Mouse (Mus musculus) cerebellum, postnatal 36 days (tissue): ENCODE measurements at regions not wholly inside any gene's neighbourhood (a gene's known extent, or its start where the extent isn't known, plus 50 kb on each side); places are given as distances from the start of the nearest gene placed in this dataset.

Experiments used
- DNase-seq, 2 experiments: peaks; one replicate each; pipeline ENCODE4 v3.0.0; 2021 to 2022; ENCODE audit warnings: mixed read lengths in 2 of 2

GRCm38 (mm10) chr4:95188107-95188506 is 136.1 kb upstream of the Jun start:
- no peak for DNase-seq

- DNase-seq, result no peak
These were observed 139.8 kb upstream of the Jun start for GRCm38 (mm10) chr4:95191654-95192406.

DNA sequence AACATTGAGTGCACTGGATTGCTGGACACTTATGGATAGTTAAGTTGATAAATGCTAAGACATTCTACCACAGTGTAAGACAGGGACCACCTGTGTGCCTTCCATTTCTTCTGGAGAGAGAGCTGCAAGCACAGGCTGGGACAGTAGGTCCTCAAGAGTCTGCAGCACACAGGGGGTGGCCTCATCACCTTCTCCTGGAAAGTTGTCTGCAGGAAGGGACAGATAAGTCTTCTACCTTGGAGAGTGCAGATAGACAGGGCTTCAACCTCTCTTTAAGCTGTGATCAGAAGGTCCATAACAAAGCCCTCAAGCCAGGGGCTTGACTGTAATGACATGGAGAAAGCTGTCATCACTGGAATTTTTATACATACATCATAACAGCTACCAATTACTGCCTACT is 140.5 kb upstream of the Jun start:
- no peak for DNase-seq

- DNase-seq, result no peak
These were observed 141.0 kb upstream of the Jun start for GRCm38 (mm10) chr4:95193028-95193427.

- DNase-seq, result no peak
These were observed 141.5 kb upstream of the Jun start for GRCm38 (mm10) chr4:95193473-95193872.

DNA sequence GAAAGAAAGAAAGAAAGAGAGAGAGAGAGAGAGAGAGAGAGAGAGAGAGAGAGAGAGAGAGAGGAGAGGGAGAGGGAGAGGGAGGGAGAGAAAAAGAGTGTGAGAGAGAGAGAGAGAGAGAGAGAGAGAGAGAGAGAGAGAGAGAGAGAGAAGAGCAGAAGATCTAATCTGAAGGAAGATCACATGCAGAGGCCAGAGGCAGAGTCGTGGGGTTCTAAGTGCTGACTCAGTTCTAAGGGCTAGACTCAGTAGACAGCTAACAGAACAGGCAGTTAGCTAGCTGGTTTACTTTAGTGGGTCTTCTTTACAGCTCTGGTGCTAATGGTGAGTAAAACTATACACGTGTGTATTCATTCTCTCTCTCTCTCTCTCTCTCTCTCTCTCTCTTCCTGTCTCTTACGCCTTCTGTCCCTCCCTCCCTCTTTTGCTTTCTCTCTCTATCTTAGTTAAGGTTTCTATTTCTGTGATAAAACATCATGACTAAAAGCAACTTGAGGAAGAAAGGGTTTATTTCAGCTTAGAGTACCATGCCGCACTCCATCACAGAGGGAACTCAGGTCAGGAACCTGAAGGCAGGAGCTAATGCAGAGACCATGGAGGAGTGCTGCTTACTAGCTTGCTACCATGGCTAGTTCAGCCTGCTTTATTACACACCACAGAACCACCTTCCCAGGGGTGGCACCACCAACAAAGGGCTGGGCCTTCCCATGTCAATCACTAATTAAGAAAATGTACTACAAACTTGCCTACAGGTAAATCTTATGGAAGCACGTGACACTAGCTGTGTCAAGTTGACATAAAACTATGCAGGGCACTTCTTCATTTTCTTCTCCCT is 142.8 kb upstream of the Jun start:
- DNase-seq, result no peak

- no peak for DNase-seq
These were observed 144.1 kb upstream of the Jun start for GRCm38 (mm10) chr4:95196106-95196505.

DNA sequence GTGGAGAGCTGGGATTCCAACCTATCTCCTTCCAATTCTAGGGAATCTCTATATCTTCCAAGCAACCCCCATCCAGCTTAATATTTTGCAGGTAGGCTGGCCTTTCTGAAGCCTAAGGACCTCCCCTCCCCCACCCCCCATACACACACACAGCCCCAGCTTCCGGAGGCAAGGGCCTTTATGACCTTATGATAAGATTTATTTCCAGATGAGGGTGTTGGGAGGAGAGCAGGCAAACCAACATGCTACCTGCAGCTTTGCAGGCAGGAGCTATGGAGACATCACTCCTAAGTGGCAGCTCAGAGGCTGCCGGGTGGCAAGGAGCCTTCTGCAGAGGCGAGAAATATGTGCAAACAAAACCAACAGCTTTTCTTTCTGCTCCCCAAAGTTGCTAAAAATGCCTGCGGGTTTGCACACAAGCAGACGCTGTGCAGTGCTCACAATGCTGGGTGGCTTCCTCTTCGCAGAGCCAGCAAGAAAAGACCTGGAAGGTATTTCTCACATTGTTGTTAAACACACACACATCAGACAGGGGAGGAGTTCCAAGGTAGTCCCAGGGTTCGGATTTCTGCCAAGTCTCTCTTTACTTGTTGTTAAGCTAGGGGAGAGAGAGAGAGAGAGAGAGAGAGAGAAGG is 145.2 kb upstream of the Jun start:
- no peak for DNase-seq

DNA sequence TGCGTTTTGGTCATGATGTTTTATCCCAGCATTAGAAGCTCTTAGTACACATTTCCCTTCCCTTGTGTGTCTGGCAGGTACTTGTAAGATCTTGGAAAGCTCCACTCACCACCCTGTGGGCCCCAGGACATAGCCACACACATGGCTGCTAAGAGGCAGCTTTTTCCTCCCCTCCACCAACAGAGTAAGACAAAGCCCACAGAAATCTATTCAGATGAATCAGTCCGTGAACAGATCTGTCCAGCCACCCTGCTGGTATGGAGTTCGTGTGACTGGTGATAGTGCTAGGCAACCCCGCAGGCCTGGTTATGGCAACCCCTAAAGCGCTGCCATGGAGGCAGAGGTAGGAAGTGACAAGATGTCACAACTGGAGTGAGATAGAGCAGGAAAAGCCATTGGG is 147.4 kb upstream of the Jun start:
- DNase-seq, result no peak

DNA sequence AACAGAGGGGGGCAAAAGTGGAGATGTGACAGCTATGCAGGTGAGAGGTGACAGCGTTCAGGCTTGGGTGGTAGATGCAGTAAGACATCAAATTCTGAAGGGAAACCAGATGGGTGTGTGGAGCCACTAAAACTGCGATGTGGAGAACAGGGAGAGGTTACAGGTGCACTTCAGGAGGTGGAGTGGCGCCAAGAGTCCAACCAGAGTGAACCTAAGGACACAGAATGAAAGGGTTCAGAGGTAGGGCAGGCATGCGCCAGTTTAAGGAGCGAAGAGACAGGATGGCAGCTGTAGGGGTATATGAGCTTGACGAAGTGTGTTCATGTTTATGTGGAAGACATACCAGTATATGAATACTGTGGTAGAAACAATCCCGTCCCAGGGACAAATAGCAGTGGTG is 148.1 kb upstream of the Jun start:
- no peak for DNase-seq

DNA sequence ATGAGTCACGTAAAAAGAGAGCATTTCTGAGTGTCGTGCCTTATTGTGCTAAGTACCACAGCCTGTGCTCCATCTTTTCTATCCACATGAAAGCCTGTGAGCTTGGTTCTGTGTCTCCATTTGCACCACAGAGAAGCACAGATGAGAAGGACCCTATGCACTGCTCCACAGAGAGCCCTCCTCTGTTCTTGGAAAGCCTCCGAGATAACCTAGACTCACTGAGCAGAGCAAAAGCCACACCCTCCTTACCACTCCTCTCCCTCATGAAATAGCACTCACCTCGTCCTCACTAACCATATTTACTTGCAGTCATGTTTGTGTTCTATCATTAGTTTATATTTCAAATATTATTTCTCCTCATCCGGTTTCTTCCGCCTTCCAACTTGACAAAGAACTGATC is 150.5 kb upstream of the Jun start:
- no peak for DNase-seq

- DNase-seq, result no peak
These were observed 151.6 kb upstream of the Jun start for GRCm38 (mm10) chr4:95203577-95203976.

DNA sequence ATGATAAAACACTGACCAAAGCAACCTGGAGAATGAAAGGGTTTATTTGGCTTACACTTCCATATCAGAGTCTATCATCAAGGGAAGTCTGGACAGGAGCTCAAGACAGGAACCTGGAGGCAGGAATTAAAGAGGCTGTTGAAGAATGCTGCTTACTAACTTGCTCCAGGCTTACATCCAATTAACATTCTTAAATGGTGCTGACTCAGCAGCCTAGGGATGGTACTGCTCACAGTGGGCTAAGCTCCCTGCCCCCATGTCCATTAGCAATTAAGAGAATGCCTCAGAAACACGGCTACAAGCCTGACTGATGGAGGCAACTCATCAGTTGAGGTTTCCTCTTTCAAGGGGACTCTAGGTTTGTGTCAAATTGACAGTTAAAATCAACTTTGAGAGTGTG is 153.3 kb upstream of the Jun start:
- no peak for DNase-seq

DNA sequence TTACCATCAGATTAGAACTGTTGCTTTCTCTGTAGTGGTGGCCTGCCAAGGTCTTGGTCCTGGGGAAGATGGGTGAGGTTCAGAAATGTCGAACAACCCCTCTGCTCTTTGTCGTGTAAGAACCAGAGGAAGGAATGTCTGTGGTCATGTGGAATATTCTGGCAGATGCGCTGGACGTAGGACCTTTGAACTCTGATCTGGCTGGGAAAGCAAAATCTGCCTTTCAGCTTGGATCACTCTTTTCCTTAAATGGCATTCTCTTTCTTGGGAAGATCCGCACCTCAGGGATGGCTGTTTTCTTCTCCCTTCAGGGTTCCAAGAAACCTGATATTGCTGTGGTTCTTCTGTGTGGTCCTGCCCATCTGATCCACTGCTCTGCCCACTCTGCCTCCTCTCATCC is 155.8 kb upstream of the Jun start:
- DNase-seq, result no peak

GRCm38 (mm10) chr4:95208827-95209226 is 156.8 kb upstream of the Jun start:
- no peak for DNase-seq

- no peak for DNase-seq
These were observed 157.5 kb upstream of the Jun start for GRCm38 (mm10) chr4:95209322-95210119.

DNA sequence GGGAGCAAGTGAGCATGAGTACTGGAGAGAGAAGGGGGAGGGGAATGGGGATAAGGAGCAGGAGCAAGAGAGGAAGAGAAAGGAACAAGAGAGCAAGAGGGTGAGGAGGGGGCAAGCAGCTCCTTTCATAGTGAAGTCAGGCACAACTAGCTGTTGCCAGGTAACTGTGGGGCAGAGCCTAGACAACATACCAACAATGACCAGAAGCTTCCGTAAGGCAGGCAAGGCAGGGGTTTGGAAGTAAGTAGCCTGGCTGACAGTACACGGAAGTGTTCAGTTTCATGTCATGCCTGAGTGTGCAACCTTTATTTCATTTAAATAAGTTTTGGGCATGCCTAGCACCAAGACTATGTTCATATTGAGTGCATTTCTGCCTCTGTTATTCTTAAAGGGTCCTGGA is 160.5 kb upstream of the Jun start:
- DNase-seq, result no peak

GRCm38 (mm10) chr4:95213026-95213425 is 161.0 kb upstream of the Jun start:
- DNase-seq, result no peak

DNA sequence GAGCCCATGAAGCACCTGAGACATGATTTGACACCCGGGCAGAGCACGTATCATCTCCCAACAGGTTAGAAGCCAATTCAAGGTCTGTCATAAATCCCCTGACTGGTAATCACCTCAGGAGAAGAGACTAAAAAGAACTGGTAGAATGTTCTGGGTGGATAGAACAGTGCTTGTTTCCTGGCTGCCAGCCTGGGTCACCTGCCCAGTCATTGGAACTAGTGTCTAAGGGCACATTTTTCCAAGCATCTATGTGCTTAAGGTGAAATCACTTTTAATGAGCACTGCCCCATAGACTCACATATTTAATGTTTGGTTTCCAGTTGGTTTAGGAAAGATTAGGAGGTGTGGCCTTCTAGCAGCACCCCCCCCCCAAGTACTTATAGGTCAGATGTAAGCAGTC is 162.0 kb upstream of the Jun start:
- no peak for DNase-seq

GRCm38 (mm10) chr4:95215187-95215586 is 163.2 kb upstream of the Jun start:
- DNase-seq, result no peak

DNA sequence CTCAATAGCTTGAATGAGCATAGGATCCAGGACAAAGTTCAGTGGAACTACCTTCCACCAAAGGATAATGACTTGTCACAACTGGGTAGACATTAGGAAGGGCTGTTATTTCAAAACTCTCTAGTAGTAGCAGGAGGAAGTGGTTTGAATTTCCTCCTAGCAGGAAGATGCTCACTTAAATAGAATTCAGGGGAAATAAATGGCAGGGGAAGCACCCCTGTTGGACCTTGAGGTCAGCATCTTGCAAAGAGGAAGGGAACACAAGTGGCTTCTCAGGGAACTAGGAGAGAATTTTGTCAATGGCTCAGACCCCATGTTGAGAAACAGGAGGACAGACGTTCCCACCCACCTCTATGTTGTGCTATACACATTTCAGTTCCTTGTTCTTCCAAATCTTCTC is 178.4 kb upstream of the Jun start:
- DNase-seq, result no peak

- DNase-seq, result no peak
These were observed 181.0 kb upstream of the Jun start for GRCm38 (mm10) chr4:95233034-95233433.

GRCm38 (mm10) chr4:95234030-95234555 is 182.1 kb upstream of the Jun start:
- no peak for DNase-seq
